Mouse (Mus musculus): ENCODE data around the gene Nxph4. TPM values are rescaled to one million over a fixed set of nuclear protein-coding genes. Genes with fewer than 3 reads are reported as not detected.

Nxph4 gene
- polyA plus RNA-seq, 1 experiment from 2014 or later, result 0.14 TPM

DNA sequence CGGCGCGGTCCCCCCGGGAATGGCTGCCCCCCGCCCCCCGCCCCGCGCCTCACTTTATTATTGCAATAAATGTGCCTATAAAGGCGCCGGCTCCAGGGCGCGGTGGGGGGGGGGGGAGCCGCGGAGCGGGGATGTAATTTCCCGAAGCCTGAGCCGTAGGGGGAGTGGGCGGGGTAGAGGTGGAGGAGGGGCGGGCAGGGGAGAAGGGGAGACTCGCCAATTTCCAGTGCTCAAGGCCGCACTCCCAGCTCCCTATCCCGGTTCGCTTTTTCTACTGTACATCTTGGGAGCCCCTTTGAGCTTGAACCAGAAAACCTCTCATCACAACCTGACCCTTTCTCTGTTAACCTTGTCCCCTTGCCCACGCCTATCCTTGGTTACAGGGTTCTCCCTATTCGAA lies 3.4 kb downstream of the Nxph4 start:
- TF ChIP-seq CTCF (IDR thresholded peaks at IDR 0.05; ENCODE audit: low read depth), result no peak
- Histone ChIP-seq H3K4me3 (ENCODE audit: low read depth, low read length) (peak overlapping the region; percentile 7; the same call in 1 of the 2 replicates), H3K9me3 (ENCODE audit: low read depth, low read length) (no peaks in the 10 kb centered on the region), H3K27ac (ENCODE audit: low read depth) (no peak overlapping the region), H3K4me1 (ENCODE audit: insufficient read depth) (peaks cover 4% of the 10 kb centered on the region; the same call in 1 of the 2 replicates), H3K36me3 (ENCODE audit: insufficient read depth) (no peaks in the 10 kb centered on the region), H3K9ac (no peak overlapping the region), H3K4me2 (peak overlapping the region; percentile 32; the same call in 1 of the 2 replicates), H3K27me3 (ENCODE audit: insufficient read depth, low read length) (peaks cover 100% of the 10 kb centered on the region)
- WGBS, result 0% methylated on average over 20 of the region's 25 CpGs
- ATAC-seq (ENCODE audit: insufficient read depth) (no peak), DNase-seq (no peak)

- Histone ChIP-seq H3K27ac (ENCODE audit: low read depth) (no peak overlapping the region), H3K27me3 (ENCODE audit: insufficient read depth, low read length) (peaks cover 92% of the 10 kb centered on the region), H3K36me3 (ENCODE audit: insufficient read depth) (no peaks in the 10 kb centered on the region), H3K4me2 (no peak overlapping the region), H3K4me1 (ENCODE audit: insufficient read depth) (peaks cover 4% of the 10 kb centered on the region; the same call in 1 of the 2 replicates), H3K9me3 (ENCODE audit: low read depth, low read length) (no peaks in the 10 kb centered on the region), H3K4me3 (ENCODE audit: low read depth, low read length) (no peak overlapping the region), H3K9ac (no peak overlapping the region)
- ATAC-seq (ENCODE audit: insufficient read depth) (0 out of 2 replicates have a peak, but pooled peaks have one; percentile 5), DNase-seq (no peak)
- WGBS, result 6% methylated on average over 17 of the region's 17 CpGs
- no peak for TF ChIP-seq CTCF (IDR thresholded peaks at IDR 0.05; ENCODE audit: low read depth)
Measured at GRCm38 (mm10) chr10:127527481-127527880, 6.9 kb downstream of the Nxph4 start.

GRCm38 (mm10) chr10:127526681-127527080 lies 7.7 kb downstream of the Nxph4 start:
- Histone ChIP-seq H3K9ac (peak overlapping the region; percentile 20; the same call in 1 of the 2 replicates), H3K9me3 (ENCODE audit: low read depth, low read length) (no peaks in the 10 kb centered on the region), H3K36me3 (ENCODE audit: insufficient read depth) (no peaks in the 10 kb centered on the region), H3K4me1 (ENCODE audit: insufficient read depth) (peaks cover 4% of the 10 kb centered on the region; the same call in 1 of the 2 replicates), H3K27me3 (ENCODE audit: insufficient read depth, low read length) (peaks cover 84% of the 10 kb centered on the region), H3K4me3 (ENCODE audit: low read depth, low read length) (peak overlapping the region; percentile 27), H3K4me2 (peak overlapping the region; percentile 55), H3K27ac (ENCODE audit: low read depth) (no peak overlapping the region)
- TF ChIP-seq CTCF (IDR thresholded peaks at IDR 0.05; ENCODE audit: low read depth), result peak; percentile 44
- DNase-seq, result peak; percentile 75
- under 1% methylated on average over 26 of the region's 26 CpGs for WGBS
- ATAC-seq (ENCODE audit: insufficient read depth), result peak; percentile 22; the same call in 1 of the 2 replicates

- H3K27me3 ChIP-seq (ENCODE audit: insufficient read depth, low read length), result peaks cover 77% of the 10 kb centered on the region
- 2% methylated on average over 26 of the region's 26 CpGs for WGBS
- no peak for ATAC-seq (ENCODE audit: insufficient read depth)
- 0 out of 2 replicates have a peak overlapping the region, but pooled peaks have one; percentile 20 for H3K9ac ChIP-seq
- peaks cover 9% of the 10 kb centered on the region; the same call in 1 of the 2 replicates for H3K4me1 ChIP-seq (ENCODE audit: insufficient read depth)
- H3K4me2 ChIP-seq, result peak overlapping the region; percentile 55
- H3K27ac ChIP-seq (ENCODE audit: low read depth), result no peak overlapping the region
- TF ChIP-seq CTCF (IDR thresholded peaks at IDR 0.05; ENCODE audit: low read depth), result no peak
- H3K4me3 ChIP-seq (ENCODE audit: low read depth, low read length), result peak overlapping the region; percentile 27
- no peaks in the 10 kb centered on the region for H3K36me3 ChIP-seq (ENCODE audit: insufficient read depth)
- H3K9me3 ChIP-seq (ENCODE audit: low read depth, low read length), result no peaks in the 10 kb centered on the region
- no peak for DNase-seq
Measured at GRCm38 (mm10) chr10:127526048-127526447, 8.3 kb downstream of the Nxph4 start.

DNA sequence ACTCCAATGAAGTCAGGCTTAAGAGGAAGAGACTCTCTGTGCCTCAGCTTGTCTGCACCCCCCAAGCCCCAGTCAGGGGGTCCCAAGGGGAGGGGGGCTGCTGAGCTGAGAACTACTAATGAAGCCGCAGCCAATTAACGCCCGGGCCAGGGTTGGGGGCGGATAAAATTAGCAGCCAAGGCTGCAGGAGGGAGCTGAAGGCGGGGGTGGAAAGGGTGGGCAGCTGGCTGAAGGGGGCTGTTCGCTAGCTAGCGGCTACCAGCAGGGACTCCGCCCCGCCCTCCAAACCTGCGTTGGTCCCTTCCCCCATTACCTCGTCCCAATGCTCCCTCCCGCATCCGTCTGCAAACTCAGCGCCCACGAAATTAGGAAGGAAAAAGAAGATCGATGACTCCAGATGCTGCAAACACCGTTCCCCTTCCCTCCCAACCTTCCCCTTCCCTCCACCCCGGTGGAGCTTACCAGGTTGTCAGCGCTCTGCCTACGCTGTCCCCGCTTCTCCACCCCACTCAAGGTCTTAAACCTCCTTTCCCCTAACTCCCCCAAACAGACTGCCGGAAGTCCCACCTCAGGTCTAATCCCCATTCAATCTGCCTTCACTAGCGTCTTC lies 9.6 kb downstream of the Nxph4 start:
- H3K4me1 ChIP-seq (ENCODE audit: insufficient read depth), result peaks cover 12% of the 10 kb centered on the region; the same call in 1 of the 2 replicates
- TF ChIP-seq CTCF (IDR thresholded peaks at IDR 0.05; ENCODE audit: low read depth), result no peak
- WGBS, result 6% methylated on average over 23 of the region's 23 CpGs
- H3K36me3 ChIP-seq (ENCODE audit: insufficient read depth), result peaks cover 9% of the 10 kb centered on the region; the same call in 1 of the 2 replicates
- H3K27me3 ChIP-seq (ENCODE audit: insufficient read depth, low read length), result peaks cover 64% of the 10 kb centered on the region
- ATAC-seq (ENCODE audit: insufficient read depth) (no peak), DNase-seq (no peak)
- H3K9ac ChIP-seq, result no peak overlapping the region
- no peak overlapping the region for H3K27ac ChIP-seq (ENCODE audit: low read depth)
- H3K9me3 ChIP-seq (ENCODE audit: low read depth, low read length), result no peaks in the 10 kb centered on the region
- H3K4me3 ChIP-seq (ENCODE audit: low read depth, low read length), result no peak overlapping the region
- H3K4me2 ChIP-seq, result no peak overlapping the region

- no peak for TF ChIP-seq CTCF (IDR thresholded peaks at IDR 0.05; ENCODE audit: low read depth)
- 0% methylated on average over 21 of the region's 21 CpGs for WGBS
- peaks cover 36% of the 10 kb centered on the region for H3K36me3 ChIP-seq (ENCODE audit: insufficient read depth)
- no peak within 1 kb of the TSS for H3K27ac ChIP-seq (ENCODE audit: low read depth)
- peak within 1 kb of the TSS; percentile 56 for H3K4me3 ChIP-seq (ENCODE audit: low read depth, low read length)
- peak within 1 kb of the TSS; percentile 59 for H3K9ac ChIP-seq
- ATAC-seq (ENCODE audit: insufficient read depth), result peak; percentile 68
- H3K27me3 ChIP-seq (ENCODE audit: insufficient read depth, low read length), result peaks cover 38% of the 10 kb centered on the region
- peak within 1 kb of the TSS; percentile 96 for H3K4me2 ChIP-seq
- H3K4me1 ChIP-seq (ENCODE audit: insufficient read depth), result peaks cover 12% of the 10 kb centered on the region; the same call in 1 of the 2 replicates
- peak; percentile 99 for DNase-seq
- H3K9me3 ChIP-seq (ENCODE audit: low read depth, low read length), result no peaks in the 10 kb centered on the region
Measured at GRCm38 (mm10) chr10:127522088-127522581, 12.2 kb downstream of the Nxph4 start, which contains the start of gene Shmt2. Gene Shmt2 (minus strand): TSS chr10:127522444.

- Histone ChIP-seq H3K27me3 (ENCODE audit: insufficient read depth, low read length) (peaks cover 33% of the 10 kb centered on the region), H3K9ac (peak overlapping the region; percentile 59), H3K9me3 (ENCODE audit: low read depth, low read length) (no peaks in the 10 kb centered on the region), H3K27ac (ENCODE audit: low read depth) (no peak overlapping the region), H3K4me2 (peak overlapping the region; percentile 96), H3K4me1 (ENCODE audit: insufficient read depth) (peaks cover 14% of the 10 kb centered on the region), H3K4me3 (ENCODE audit: low read depth, low read length) (peak overlapping the region; percentile 56), H3K36me3 (ENCODE audit: insufficient read depth) (peaks cover 36% of the 10 kb centered on the region)
- ATAC-seq (ENCODE audit: insufficient read depth) (peak; percentile 6), DNase-seq (no peak)
- TF ChIP-seq CTCF (IDR thresholded peaks at IDR 0.05; ENCODE audit: low read depth), result no peak
- 3% methylated on average over 12 of the region's 12 CpGs for WGBS
Measured at GRCm38 (mm10) chr10:127521611-127522080, 12.7 kb downstream of the Nxph4 start.
